Mouse (Mus musculus): ENCODE results near the gene Epha4. TPM values are rescaled to one million over a fixed set of nuclear protein-coding genes. Genes with fewer than 3 reads are reported as not detected.

Epha4 gene
- 0.15 TPM for total RNA-seq (2023)

DNA sequence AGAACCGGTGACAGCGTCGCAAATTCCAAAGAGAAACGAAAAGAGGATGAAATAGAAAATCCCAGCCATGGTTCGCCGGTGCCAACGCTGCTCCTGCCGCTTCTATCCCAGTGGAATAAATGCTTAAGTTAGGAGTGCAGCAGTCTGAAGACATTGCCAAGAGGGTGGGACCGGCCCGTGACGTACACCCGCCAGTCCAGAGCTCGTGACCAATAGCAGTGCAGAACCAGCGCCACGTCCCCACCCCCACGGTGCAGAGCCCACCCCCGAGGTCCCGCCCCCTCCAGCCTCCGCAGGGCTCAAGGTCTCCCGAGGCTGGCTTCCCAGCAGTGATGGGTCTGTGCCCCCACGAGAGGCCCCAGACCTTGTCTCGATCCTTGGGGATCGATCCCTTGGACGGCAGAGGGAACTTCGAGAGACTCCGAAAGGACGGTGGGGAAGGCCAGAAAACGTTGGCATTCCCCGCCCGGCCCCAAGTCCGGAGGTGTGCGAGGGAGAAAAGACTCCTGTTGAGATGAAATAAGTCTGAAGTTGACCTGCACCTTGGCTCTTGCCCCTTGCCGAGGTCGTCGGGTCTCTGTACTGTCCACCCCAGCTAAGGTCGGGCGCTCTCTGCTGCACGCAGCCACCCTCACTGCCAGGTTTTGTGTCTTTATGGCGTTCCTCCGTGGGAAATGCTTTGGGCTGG is at the start of gene Epha4:
Gene Epha4 (minus strand): TSS at position 126 of the 688 bp plus-strand sequence.

